Mouse (Mus musculus): Measurements from ENCODE around the gene Ppwd1.
A peak's percentile ranks its signal among the peaks of the same experiment; 100 is the strongest.
"Not testable (repeated sequence)": the region's sequence is repeated elsewhere in the genome, so short reads cannot be mapped to it uniquely, and the experiment has no call there.

Ppwd1 gene

GRCm38 (mm10) chr13:104228384-104229066 lies at the start of gene Ppwd1, which contains the start of gene Cenpk:
Ppwd1 (minus strand) TSS chr13:104228843.
Cenpk (plus strand) TSS chr13:104228611.
- DNase-seq = peak; percentile 95

- DNase-seq = no peak
Measured at GRCm38 (mm10) chr13:104258997-104259396, 30.4 kb upstream of the Ppwd1 start.

GRCm38 (mm10) chr13:104229181-104229580 lies 538 bp upstream of the Ppwd1 start:
- DNase-seq = no peak

- no peak for DNase-seq
Measured at GRCm38 (mm10) chr13:104227478-104227877, 1.2 kb downstream of the Ppwd1 start.

GRCm38 (mm10) chr13:104204313-104204712 lies 24.3 kb downstream of the Ppwd1 start:
- DNase-seq = no peak

GRCm38 (mm10) chr13:104195891-104196290 lies 32.8 kb downstream of the Ppwd1 start:
- not testable (repeated sequence) for DNase-seq

GRCm38 (mm10) chr13:104187357-104187756 lies 41.3 kb downstream of the Ppwd1 start:
- DNase-seq = peak in 1 of 2 experiments; percentile 2

- DNase-seq = no peak
Measured at GRCm38 (mm10) chr13:104179176-104179888, 49.3 kb downstream of the Ppwd1 start.

- peak; percentile 98 for DNase-seq
Measured at GRCm38 (mm10) chr13:104178650-104179121, 50.0 kb downstream of the Ppwd1 start, which contains the start of gene Trim23. Trim23 (plus strand) TSS chr13:104178797.

- DNase-seq = peak in 1 of 2 experiments; percentile 25
Measured at GRCm38 (mm10) chr13:104177796-104178649, 50.6 kb downstream of the Ppwd1 start, which contains the start of gene Trappc13. Trappc13 (minus strand) TSS chr13:104178469.

- DNase-seq = no peak
Measured at GRCm38 (mm10) chr13:104176874-104177273, 51.8 kb downstream of the Ppwd1 start.

GRCm38 (mm10) chr13:104172498-104172897 lies 56.1 kb downstream of the Ppwd1 start:
- no peak for DNase-seq

- no peak for DNase-seq
Measured at GRCm38 (mm10) chr13:104171711-104172110, 56.9 kb downstream of the Ppwd1 start.

- DNase-seq = no peak
Measured at GRCm38 (mm10) chr13:104155686-104156085, 73.0 kb downstream of the Ppwd1 start.

All from lung, adult 18-20 months (tissue).